In the genomic region with DNA sequence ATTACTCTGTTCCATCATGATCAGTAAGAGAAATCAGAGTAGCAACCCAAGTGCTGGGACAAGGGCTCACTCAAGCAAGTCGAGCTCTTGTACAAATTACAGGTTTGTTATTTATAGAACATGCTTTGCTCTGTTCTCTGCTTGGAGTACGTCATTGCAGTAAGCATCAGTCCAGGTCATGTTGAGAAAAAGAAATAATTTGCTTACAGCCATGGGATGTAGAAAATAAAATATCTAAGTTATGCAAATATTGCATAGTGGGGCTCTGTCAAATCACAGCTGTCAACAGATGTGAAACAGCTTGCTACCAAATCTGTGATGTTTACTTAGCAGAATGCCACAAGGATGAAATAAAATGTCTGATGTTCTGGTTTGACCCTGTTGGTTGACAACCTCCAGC, we compare ENCODE assay signal across 22 mouse cellular contexts.
DNase-seq lines count a peak whose midpoint lies in the region; ATAC-seq and TF ChIP-seq lines count a peak whose summit lies in the region.
"Had no signal": no experiment of that assay in that cellular context is flagged by ENCODE, and none has a peak within 500 bp of the region (broad histone marks: within the 10 kb centered on the region; RNA-seq: fewer than 3 reads in every experiment).

No protein-coding gene starts in this region.

- no peaks in the 10 kb centered on the region for H3K36me3 ChIP-seq in lung, embryonic 16.5 days (ENCODE audit: control insufficient read depth, insufficient read depth, low read length)
- no peaks in the 10 kb centered on the region for H3K36me3 ChIP-seq in lung, postnatal 0 days (ENCODE audit: insufficient read depth, low read length)
- H3K36me3 ChIP-seq: embryonic facial prominence, embryonic 13.5 days; embryonic facial prominence, embryonic 15.5 days; forebrain, embryonic 15.5 days had no signal

- 47% methylated on average over 2 of the region's 2 CpGs for WGBS in lung, embryonic 16.5 days
- 57% methylated on average over 2 of the region's 2 CpGs for WGBS in lung, postnatal 0 days

- H3K9me3 ChIP-seq in lung, embryonic 16.5 days (ENCODE audit: control insufficient read depth, low read length) = no peaks in the 10 kb centered on the region
- H3K9me3 ChIP-seq in lung, postnatal 0 days (ENCODE audit: low read length) = no peaks in the 10 kb centered on the region
- H3K9me3 ChIP-seq: embryonic facial prominence, embryonic 13.5 days; embryonic facial prominence, embryonic 15.5 days; forebrain, embryonic 13.5 days; forebrain, embryonic 15.5 days had no signal

- ATAC-seq in lung, embryonic 16.5 days (ENCODE audit: low read depth) = peak; percentile 60
- peak; percentile 57 for ATAC-seq in lung, postnatal 0 days
- no peak for ATAC-seq in erythroid progenitor cell, adult 5-6 weeks (replicated peaks; ENCODE audit: low FRiP score, poor library complexity, severe bottlenecking)
- ATAC-seq: forebrain, embryonic 13.5 days; forebrain, embryonic 15.5 days had no signal

- H3K27ac ChIP-seq in lung, embryonic 16.5 days (ENCODE audit: low read length) = no peak overlapping the region
- no peak overlapping the region for H3K27ac ChIP-seq in lung, postnatal 0 days (ENCODE audit: low read length)
- H3K27ac ChIP-seq: embryonic facial prominence, embryonic 13.5 days; embryonic facial prominence, embryonic 15.5 days; forebrain, embryonic 13.5 days; forebrain, embryonic 15.5 days had no signal

- no peak for TF ChIP-seq CTCF in lung, postnatal 0 days (IDR thresholded peaks at IDR 0.05)

- no peaks in the 10 kb centered on the region for H3K4me1 ChIP-seq in lung, embryonic 16.5 days (replicated peaks; ENCODE audit: control insufficient read depth, insufficient read depth, low read length)
- no peaks in the 10 kb centered on the region for H3K4me1 ChIP-seq in lung, postnatal 0 days (ENCODE audit: insufficient read depth, low read depth, low read length)
- H3K4me1 ChIP-seq: embryonic facial prominence, embryonic 13.5 days; embryonic facial prominence, embryonic 15.5 days; forebrain, embryonic 13.5 days; forebrain, embryonic 15.5 days had no signal

- no peak overlapping the region for H3K9ac ChIP-seq in lung, embryonic 16.5 days (ENCODE audit: low read length)
- no peak overlapping the region for H3K9ac ChIP-seq in lung, postnatal 0 days (replicated peaks; ENCODE audit: low read depth)
- H3K9ac ChIP-seq: embryonic facial prominence, embryonic 13.5 days; embryonic facial prominence, embryonic 15.5 days; forebrain, embryonic 13.5 days; forebrain, embryonic 15.5 days had no signal

- H3K27me3 ChIP-seq in lung, embryonic 16.5 days (ENCODE audit: control insufficient read depth, insufficient read depth, low read depth, low read length) = no peaks in the 10 kb centered on the region
- no peaks in the 10 kb centered on the region for H3K27me3 ChIP-seq in lung, postnatal 0 days (replicated peaks; ENCODE audit: insufficient read depth, low read length)
- H3K27me3 ChIP-seq: embryonic facial prominence, embryonic 13.5 days; embryonic facial prominence, embryonic 15.5 days; forebrain, embryonic 13.5 days; forebrain, embryonic 15.5 days had no signal

- H3K4me3 ChIP-seq in lung, embryonic 16.5 days (ENCODE audit: low read length) = no peak overlapping the region
- no peak overlapping the region for H3K4me3 ChIP-seq in lung, postnatal 0 days (ENCODE audit: low read depth, low read length)
- H3K4me3 ChIP-seq: embryonic facial prominence, embryonic 13.5 days; embryonic facial prominence, embryonic 15.5 days; erythroblast, embryonic 14.5 days; forebrain, embryonic 13.5 days; forebrain, embryonic 15.5 days had no signal

- H3K4me2 ChIP-seq in lung, embryonic 16.5 days (ENCODE audit: low read depth, low read length) = no peak overlapping the region
- H3K4me2 ChIP-seq in lung, postnatal 0 days (replicated peaks; ENCODE audit: low read depth, low read length) = no peak overlapping the region
- H3K4me2 ChIP-seq: embryonic facial prominence, embryonic 13.5 days; embryonic facial prominence, embryonic 15.5 days; forebrain, embryonic 13.5 days; forebrain, embryonic 15.5 days had no signal

- no peak for TF ChIP-seq EP300 in lung, postnatal 0 days (IDR thresholded peaks at IDR 0.05)

- peak; percentile 59 for DNase-seq in lung, postnatal 0 days (ENCODE audit: low spot score)
- peak; percentile 48 for DNase-seq in lung, postnatal 14 days
- peak; percentile 47 for DNase-seq in lung, postnatal 36 days
- DNase-seq in testis, postnatal 10 days (ENCODE audit: low spot score) = no peak
- DNase-seq in thymus, postnatal 14 days = no peak
- DNase-seq: adrenal gland, adult 2 months; adrenal gland, postnatal 10 days; adrenal gland, postnatal 25 days; cerebellum, adult 11 months; cerebellum, adult 18-20 months; cerebellum, adult 8-10 months; cerebellum, adult 9-11 months; cerebellum, postnatal 14 days; cerebellum, postnatal 36 days; embryo, embryonic 11 days had no signal

Comparison
In these comparisons a context has a peak if more than half of its experiments do, and no peak if none do; other contexts are left out.
1. DNase-seq: peak in lung, postnatal 0 days (single experiment), lung, postnatal 14 days (single experiment) and lung, postnatal 36 days (single experiment); none in testis, postnatal 10 days (single experiment) and thymus, postnatal 14 days (single experiment).